Mouse (Mus musculus): ENCODE results near the gene Dkk1.
"Not testable (repeated sequence)": the region's sequence is repeated elsewhere in the genome, so short reads cannot be mapped to it uniquely, and the experiment has no call there.

The Dkk1 gene

DNA sequence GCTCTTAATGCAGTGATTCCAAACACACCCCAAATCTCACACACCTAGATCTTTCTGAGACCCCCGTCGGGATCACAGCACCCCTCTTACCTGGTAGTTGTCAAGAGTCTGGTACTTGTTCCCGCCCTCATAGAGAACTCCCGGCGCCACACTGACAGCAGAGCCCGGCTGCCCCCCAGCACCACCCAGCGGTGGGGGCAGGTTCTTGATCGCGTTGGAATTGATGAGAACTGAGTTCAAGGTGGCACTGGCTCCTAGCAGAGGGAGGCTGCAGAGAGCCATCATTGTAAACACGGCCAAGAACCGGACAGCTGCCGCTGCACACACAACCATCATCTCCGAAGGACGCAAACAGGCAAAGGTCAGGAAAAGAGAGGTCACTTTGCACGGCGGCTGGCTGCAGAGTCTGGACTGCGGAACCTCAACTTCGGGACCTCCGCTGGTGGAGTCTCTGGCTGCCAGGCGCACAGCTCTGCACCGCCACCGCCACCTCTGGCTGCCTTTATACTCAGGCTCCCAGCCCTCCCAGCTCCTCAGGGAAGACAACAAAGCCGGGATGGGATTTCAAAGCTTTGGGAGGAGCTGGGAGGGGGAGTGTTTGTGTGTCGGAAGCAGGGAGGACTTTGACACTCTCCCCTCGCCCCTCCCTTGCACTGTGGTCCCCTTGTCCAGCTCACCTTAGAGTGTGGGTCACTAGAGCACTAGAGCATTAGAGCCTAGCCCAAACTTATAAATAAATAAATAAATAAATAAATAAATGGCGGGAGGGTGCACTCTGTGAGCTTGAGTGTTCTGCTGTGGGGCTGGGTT is at the start of gene Dkk1:
TSS of gene Dkk1 (minus strand) at position 622 of the 810 bp plus-strand sequence.
- DNase-seq (ENCODE audit: low spot score in 2 of 2): no peak

DNA sequence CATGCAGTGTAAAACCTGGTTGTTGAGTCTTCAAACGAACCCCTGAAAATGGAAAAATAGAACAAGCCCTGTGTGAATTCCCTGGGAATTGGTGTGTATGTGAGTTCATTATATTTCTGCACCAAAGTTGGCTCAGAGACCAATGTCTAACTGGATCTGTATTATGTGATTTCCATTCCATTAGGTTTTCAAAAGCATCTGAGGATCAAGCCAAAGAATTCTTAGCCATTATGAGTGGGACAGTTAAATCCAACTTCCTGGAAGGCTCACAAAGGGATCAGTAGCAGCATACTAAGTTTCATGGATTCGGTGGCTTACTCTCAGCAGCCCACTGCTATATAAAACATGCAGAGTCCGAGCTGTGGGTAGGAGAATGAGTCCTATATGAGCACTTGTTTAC is 36.9 kb upstream of the Dkk1 start:
- no peak for DNase-seq (ENCODE audit: low spot score in 2 of 2)

DNA sequence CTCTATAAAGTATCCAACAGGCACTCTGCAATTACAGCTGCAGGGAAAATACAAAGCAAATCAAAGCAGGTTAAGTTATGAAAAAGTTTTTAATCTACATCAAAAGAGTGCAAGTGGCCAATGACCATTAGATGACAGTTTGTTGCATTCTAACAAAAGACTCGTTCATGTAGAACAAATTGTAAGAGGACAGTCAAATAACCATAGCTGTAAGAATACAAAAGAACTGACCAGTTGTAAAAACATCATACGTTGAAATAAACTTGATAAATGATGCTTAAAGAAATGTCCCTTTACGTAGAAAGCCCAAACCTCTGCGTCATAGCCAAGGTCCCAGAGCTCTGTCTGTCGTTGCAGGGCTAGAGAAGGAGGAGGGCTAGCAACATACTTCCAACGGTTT is 15.1 kb upstream of the Dkk1 start:
- no peak for DNase-seq (ENCODE audit: low spot score in 2 of 2)

DNA sequence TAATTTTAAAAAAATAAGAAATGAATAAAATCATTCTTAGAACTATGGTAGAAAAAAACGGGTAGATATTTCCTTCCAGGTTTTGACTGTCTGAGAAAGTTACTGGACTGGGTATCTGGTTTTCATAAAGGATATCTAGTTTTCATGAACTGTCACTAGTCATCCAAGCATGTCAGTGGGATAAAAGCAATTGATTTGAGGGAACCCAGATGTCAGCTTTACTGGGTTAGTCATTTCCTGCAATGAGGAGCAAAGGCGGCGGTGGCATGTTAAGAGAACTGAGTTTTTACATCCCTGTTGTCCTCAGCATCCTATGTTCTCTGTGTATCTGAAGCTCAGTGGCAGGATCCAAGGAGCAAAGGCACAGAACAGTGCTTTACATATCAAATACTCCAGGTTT is 14.4 kb upstream of the Dkk1 start:
- DNase-seq (ENCODE audit: low spot score in 2 of 2): no peak

DNA sequence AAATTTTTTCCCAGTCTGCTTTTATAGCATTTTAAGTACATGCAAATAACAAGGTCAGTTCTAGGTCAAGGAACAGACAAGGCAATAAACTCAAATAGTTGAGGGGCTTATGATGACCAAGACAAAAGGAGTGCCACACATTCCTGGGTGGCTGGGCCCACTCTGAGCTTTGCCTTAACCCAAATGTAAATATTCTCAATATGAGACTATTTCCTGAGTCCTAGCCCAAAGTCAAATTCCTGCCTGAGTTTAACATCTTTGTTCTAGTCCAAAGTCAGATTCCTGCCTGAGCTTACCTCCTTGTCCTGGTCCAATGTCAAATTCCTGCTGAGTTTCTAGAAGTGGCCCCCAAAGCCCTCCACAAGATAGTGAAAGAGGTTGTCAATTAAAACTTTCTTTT is 8.6 kb upstream of the Dkk1 start:
- no peak for DNase-seq (ENCODE audit: low spot score in 2 of 2)

DNA sequence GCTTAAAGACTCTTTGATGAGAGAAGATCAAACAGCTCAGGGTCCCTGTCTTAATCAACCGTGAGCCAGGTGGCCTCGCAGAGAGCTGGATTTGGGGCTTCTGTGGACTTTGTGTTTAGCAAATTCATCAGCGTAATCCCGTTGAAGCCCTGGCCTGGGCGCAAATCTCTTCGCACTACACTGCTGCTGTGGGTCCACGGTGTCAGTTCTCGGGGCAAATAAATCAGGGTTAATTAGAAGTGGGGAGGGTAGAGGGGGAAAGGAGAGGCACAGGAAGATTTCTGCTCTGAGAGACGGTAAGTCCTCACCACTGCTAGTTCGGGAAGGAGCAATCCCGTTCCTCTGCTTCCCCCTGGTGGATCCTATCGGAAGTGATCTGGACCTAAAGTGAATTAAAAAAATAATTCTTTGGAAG is 5.0 kb upstream of the Dkk1 start:
- DNase-seq (ENCODE audit: low spot score in 2 of 2): peak; percentile 17 to 75

DNA sequence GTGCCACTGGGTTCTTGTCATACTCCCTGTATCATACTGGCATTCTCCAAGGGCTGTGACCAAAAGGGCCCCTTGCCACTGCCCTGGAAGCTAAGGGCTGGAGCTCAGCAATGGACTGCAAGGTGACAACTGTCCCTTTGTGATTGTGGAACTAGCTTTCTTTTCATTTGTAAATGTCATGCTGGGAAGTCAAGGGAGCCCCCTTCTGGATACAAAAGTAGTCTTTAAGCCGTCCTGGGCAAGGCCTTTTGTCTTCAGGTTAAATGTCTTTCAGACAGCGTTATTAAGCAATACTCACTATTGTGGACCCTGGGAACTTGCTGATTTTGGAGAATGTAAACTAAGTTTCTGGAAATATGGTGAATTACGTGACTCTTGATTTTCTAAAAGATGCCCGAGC is 4.3 kb upstream of the Dkk1 start:
- no peak for DNase-seq (ENCODE audit: low spot score in 2 of 2)

DNA sequence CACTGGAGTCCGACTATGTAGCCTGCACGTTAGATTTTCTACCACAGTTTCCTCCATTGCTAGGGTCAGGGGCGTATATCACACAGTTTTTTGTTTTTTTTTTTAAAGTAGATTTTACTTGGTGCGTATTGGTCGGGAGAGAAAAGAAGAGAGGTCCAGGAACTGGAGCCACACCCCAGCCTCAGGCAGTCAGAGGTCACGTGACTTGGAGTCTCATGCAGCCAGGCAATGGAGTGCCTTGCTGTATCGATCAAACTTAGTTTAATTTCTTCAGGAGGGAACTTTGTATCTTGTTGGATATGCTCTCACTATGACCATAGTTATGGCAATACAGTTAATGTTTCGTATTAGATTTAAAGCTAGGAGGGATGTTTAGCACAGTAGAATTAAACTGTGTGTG is 2.8 kb upstream of the Dkk1 start:
- DNase-seq (ENCODE audit: low spot score in 2 of 2): no peak

DNA sequence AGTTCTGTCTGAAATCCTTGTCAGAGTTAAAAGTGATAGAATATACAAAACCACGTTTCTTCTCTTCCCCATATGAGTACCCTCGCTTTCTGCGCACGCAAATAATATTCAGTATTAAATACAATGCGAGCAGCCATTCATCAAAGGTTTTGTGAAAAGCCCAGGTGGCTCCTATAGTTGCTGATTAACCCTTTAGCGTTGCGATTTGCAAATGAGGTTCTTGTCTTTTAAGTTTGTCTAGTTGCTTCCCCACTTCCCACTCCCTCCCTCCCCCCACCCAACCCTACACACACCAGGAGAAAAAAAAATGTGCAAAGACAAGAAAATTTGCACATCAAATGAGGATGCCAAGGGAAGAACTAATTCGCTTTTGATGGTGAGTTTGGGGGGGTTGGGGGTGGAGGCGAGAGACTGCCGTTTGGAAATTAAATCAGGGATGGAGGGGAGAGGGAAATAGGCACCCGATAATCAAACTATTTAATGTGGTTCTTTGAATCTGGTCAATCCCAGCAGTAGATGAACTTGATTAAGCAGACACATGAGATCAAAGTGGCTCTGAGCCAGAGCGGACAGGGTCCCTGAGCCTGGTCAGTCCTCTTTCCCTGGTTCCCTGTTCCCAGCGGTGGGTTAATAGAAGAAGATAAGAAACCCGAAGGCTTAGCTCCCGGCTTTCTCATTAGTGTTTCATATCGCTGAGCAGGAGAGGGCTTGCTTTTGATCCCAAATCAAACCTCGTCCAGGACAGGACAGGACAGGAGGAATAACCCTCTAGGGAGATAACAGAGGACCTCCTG is 586 bp upstream of the Dkk1 start:
- no peak for DNase-seq (ENCODE audit: low spot score in 2 of 2)

DNA sequence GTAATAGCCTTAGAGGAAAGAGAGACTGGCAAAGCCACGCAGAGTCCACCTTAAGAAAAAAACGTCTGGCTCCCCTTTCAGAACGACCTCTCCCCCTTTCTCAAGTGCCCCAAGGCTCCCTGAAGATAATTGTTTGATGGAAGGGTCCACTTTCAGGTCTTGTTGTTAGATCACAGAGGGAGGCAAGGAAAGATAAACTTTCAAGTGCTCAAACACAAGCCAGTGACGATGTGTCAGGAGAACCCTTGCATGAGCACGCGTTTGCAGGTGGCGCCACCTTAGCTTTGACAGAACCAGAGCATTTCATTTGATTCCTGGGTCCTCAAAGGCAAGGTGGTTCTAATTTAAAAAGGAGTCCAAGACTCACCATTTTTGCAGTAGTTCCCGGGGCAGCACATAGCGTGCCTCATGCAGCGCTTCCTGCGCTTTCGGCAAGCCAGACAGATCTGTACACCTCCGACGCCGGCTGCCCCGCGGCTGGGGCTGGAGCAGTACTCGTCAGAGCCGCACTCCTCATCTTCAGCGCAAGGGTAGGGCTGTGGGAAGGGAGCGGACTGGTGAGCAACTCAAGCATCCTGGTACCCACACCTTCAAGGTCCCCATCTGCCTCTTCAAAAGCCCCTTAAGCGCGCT is 938 bp downstream of the Dkk1 start:
- no peak for DNase-seq (ENCODE audit: low spot score in 2 of 2)

DNA sequence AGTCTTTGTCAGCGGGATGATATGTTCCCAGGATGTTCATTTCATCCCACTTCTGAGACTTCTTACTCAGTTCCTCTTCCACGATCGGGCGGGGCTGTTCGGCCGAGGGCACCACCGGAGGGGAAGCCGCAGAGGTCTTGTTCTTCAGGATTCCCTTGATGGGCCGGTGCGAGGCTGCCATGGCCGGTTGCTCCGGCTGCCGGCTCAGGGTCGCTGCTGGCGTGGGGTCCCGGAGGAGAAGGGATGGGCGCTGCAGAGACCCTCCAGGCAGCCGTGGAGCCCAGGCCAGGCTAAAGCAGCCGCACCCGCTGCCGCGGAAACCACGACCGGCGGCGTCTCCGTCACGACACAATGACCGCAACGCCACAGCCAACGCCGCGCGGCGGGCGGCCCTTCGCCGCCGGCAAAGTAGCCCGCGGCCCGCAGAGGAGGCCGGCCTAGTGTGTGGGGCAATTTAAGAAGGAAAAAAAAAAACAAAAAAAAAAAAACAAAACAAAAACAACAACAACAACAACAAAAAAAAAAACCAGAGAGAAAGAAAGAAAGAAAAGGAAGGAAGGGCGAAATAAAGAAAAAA is 10.0 kb downstream of the Dkk1 start:
- not testable (repeated sequence) for DNase-seq (ENCODE audit: low spot score in 2 of 2)

DNA sequence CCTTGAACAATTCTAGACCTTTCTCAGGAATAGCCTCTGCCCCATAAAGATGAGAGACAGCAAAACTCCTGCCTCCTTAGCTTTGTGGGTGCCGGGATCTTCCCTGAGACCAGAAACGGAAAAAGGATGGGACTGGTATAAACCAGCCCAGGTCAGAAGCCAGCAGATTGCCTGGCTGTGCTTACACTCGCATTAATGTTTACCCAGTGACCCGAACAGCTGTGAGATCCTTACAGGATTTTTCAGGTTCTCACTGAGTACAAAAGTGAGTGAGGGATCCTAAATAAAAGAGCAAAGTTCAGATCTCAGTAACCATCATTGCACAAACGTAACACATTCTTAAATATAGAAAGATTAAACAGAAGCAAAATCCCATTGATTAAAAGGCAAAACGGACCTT is 32.7 kb downstream of the Dkk1 start:
- DNase-seq (ENCODE audit: low spot score in 2 of 2): no peak

DNA sequence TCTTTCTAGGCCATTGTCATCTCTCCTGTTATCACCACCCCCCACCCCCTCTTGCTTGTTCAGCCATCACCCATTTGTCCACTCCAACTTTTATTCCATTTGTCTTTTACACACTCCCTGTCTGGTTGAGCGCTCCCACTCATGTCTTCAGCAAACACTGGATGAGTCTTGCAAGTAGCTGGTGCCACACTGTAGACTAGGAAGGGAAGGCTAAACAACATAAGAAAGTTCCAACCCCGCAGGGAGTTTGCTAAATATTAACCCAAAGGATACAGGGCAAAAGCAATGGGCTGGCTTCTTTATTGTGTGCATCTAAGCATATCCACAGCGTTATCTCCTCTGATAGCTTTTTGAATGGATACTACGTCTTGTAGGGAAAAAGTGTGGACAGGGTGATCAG is 39.0 kb downstream of the Dkk1 start:
- no peak for DNase-seq (ENCODE audit: low spot score in 2 of 2)

DNA sequence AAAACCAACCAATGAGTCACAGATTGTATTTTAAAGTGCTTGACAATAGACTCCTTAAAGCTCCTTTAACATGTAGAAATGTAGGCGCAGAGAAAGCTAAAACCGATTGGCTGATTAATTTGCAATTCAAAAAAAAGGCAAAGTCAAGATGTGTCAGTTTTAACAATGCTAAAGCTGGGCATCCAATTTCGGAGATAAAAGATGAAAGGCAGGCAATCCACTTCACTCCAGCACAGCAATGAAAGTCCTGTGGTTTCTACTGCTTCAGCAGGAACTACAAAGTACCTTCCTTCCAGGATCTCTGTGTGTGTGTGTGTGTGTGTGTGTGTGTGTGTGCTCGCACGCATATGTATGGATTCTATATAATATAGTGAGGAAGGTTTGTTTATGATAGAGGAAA is 44.0 kb downstream of the Dkk1 start:
- DNase-seq (ENCODE audit: low spot score in 2 of 2): no peak
